14 mouse cellular contexts compared by ENCODE assay signal in genomic region chr7:46628375-46628975, GRCm38 (mm10). TPM values are rescaled to one million over a fixed set of nuclear protein-coding genes. Genes with fewer than 3 reads are reported as not detected.
DNase-seq lines count a peak whose midpoint lies in the region; ATAC-seq and TF ChIP-seq lines count a peak whose summit lies in the region.
"Had no signal": no experiment of that assay in that cellular context is flagged by ENCODE, and none has a peak within 500 bp of the region (broad histone marks: within the 10 kb centered on the region; RNA-seq: fewer than 3 reads in every experiment).

No protein-coding gene starts in this region.

- H3K9me3 ChIP-seq in heart, embryonic 11.5 days (replicated peaks; ENCODE audit: control insufficient read depth, low read length): no peaks in the 10 kb centered on the region
- H3K9me3 ChIP-seq: embryonic facial prominence, embryonic 15.5 days; liver, embryonic 13.5 days; midbrain, embryonic 12.5 days had no signal

- H3K9ac ChIP-seq in heart, embryonic 11.5 days (ENCODE audit: low read depth, low read length): no peak overlapping the region
- H3K9ac ChIP-seq: embryonic facial prominence, embryonic 15.5 days; liver, embryonic 13.5 days; midbrain, embryonic 12.5 days had no signal

- no peak overlapping the region for H3K4me3 ChIP-seq in heart, embryonic 11.5 days (ENCODE audit: low read depth, low read length)
- H3K4me3 ChIP-seq in left cerebral cortex, adult 2 months: no peak overlapping the region
- H3K4me3 ChIP-seq: embryonic facial prominence, embryonic 15.5 days; liver, embryonic 13.5 days; midbrain, embryonic 12.5 days had no signal

- no peak overlapping the region for H3K27ac ChIP-seq in heart, embryonic 11.5 days (ENCODE audit: low read depth, low read length)
- H3K27ac ChIP-seq in left cerebral cortex, adult 2 months: no peak overlapping the region
- H3K27ac ChIP-seq: embryonic facial prominence, embryonic 15.5 days; liver, embryonic 13.5 days; midbrain, embryonic 12.5 days had no signal

- H3K27me3 ChIP-seq in heart, embryonic 11.5 days (ENCODE audit: control insufficient read depth, insufficient read depth, low read length): no peaks in the 10 kb centered on the region
- H3K27me3 ChIP-seq: embryonic facial prominence, embryonic 15.5 days; liver, embryonic 13.5 days; midbrain, embryonic 12.5 days had no signal

- no peak for ATAC-seq in heart, embryonic 11.5 days (replicated peaks; ENCODE audit: insufficient number of reproducible peaks, low FRiP score, low TSS enrichment)

- H3K4me1 ChIP-seq in heart, embryonic 11.5 days (ENCODE audit: control insufficient read depth, insufficient read depth, low read length): no peaks in the 10 kb centered on the region

- peak; percentile 17 to 19 for DNase-seq in heart, adult 18-20 months
- peak in 1 of 2 experiments; percentile 50 for DNase-seq in left cerebral cortex, adult 2 months (ENCODE audit: extremely low spot score in 1 of 2, low spot score in 2 of 2)
- no peak for DNase-seq in left cerebral cortex, postnatal 4 days
- DNase-seq in 3T3-L1 (ENCODE audit: low read depth, low spot score): peak; percentile 38
- peak; percentile 64 for DNase-seq in adrenal gland, adult 8-10 months
- DNase-seq in urinary bladder, postnatal 36 days (ENCODE audit: low spot score in 2 of 2): no peak
- DNase-seq in retina, postnatal 1 day: no peak
- DNase-seq: cerebellum, postnatal 25 days; kidney, postnatal 4 days; liver, embryonic 13.5 days had no signal

- H3K36me3 ChIP-seq in heart, embryonic 11.5 days (ENCODE audit: control insufficient read depth, insufficient read depth, low read length): no peaks in the 10 kb centered on the region

- intact Hi-C loops in left cerebral cortex, adult 2 months (cut with DNase I): no loop called here
- intact Hi-C loops in left cerebral cortex, postnatal 4 days (cut with DNase I): no loop called here

- WGBS in heart, embryonic 11.5 days (ENCODE audit: insufficient replicate concordance): 61% methylated on average over 8 of the region's 8 CpGs

- H3K4me2 ChIP-seq in heart, embryonic 11.5 days: no peak overlapping the region
- H3K4me2 ChIP-seq: embryonic facial prominence, embryonic 15.5 days; liver, embryonic 13.5 days; midbrain, embryonic 12.5 days had no signal

- TF ChIP-seq CTCF in left cerebral cortex, adult 2 months (IDR thresholded peaks at IDR 0.05): peak; percentile 23

RNA-seq across cellular contexts. Expression of gene Sergef, which starts 11.1 kb away (rescaled TPM):
- total RNA-seq in heart, adult 18-20 months (2021): 1 to 10 TPM; 3.8 to 5.9 TPM
- polyA plus RNA-seq in heart, embryonic 11.5 days (2014; fragmentation: Nextera tagmentation; extraction: Ambion mirVana): 10.7 and 11.6 TPM in 2 replicates
- 10 to 100 TPM; 74.5 to 77.3 TPM for total RNA-seq in left cerebral cortex, adult 2 months (2021)
- total RNA-seq in left cerebral cortex, postnatal 4 days (2021): 10 to 100 TPM; 62.2 to 69.4 TPM
- 10 to 100 TPM; 29.2 to 47.3 (median 37.2) TPM for total RNA-seq in adrenal gland, adult 8-10 months (2022)

RNA-seq across cellular contexts. Expression of gene Tph1, which starts 43.9 kb away (rescaled TPM):
- total RNA-seq in heart, adult 18-20 months (2021): not detected
- polyA plus RNA-seq in heart, embryonic 11.5 days (2014; fragmentation: Nextera tagmentation; extraction: Ambion mirVana): not detected in 2 replicates
- not detected for total RNA-seq in left cerebral cortex, adult 2 months (2021)
- under 1 TPM; 0.64 to 0.74 TPM for total RNA-seq in left cerebral cortex, postnatal 4 days (2021)
- total RNA-seq in adrenal gland, adult 8-10 months (2022): not detected
- polyA plus RNA-seq: liver, embryonic 13.5 days; spleen, adult 2 months had no signal

Comparison
In these comparisons a context has a peak if more than half of its experiments do, and no peak if none do; other contexts are left out.
1. DNase-seq: peak in heart, adult 18-20 months (2 of 2), 3T3-L1 (single experiment) and adrenal gland, adult 8-10 months (single experiment); none in left cerebral cortex, postnatal 4 days (single experiment), urinary bladder, postnatal 36 days (0 of 2) and retina, postnatal 1 day (single experiment).
2. RNA of gene Sergef, which starts 11.1 kb away (total RNA-seq): 74.5 to 77.3 TPM in left cerebral cortex, adult 2 months, 62.2 to 69.4 TPM in left cerebral cortex, postnatal 4 days and 29.2 to 47.3 TPM in adrenal gland, adult 8-10 months; 3.8 to 5.9 TPM in heart, adult 18-20 months; every median in the first group is over 4 times any median in the second.